Mouse (Mus musculus): Measurements from ENCODE around the gene Dbf4. TPM values are rescaled to one million over a fixed set of nuclear protein-coding genes. Genes with fewer than 3 reads are reported as not detected.

Dbf4 gene
- total and polyA plus RNA-seq, 2 experiments = 1.7 to 1.8 TPM

- Histone ChIP-seq H3K4me3 (ENCODE audit: insufficient read depth, low read depth, low read length) (no peak overlapping the region), H3K36me3 (ENCODE audit: control insufficient read depth, insufficient read depth, low read length) (no peaks in the 10 kb centered on the region), H3K9ac (ENCODE audit: low read depth, low read length) (no peak overlapping the region), H3K27me3 (ENCODE audit: control insufficient read depth, insufficient read depth, low read length) (peaks cover 3% of the 10 kb centered on the region; the same call in 1 of the 2 replicates), H3K27ac (replicated peaks; ENCODE audit: insufficient read depth, low read depth, low read length) (no peak overlapping the region), H3K79me2 (ENCODE audit: control insufficient read depth, insufficient read depth, low read length) (no peaks in the 10 kb centered on the region), H3K4me1 (ENCODE audit: control insufficient read depth, insufficient read depth, low read length) (no peaks in the 10 kb centered on the region)
- no peak for DNase-seq (ENCODE audit: extremely low read depth, low read depth, low spot score)
- TF ChIP-seq POLR2A (IDR thresholded peaks at IDR 0.05; ENCODE audit: extremely low read depth, insufficient read depth, low read length) (no peak), CTCF (IDR thresholded peaks at IDR 0.05; ENCODE audit: low read depth, low read length) (no peak)
- 74% methylated on average over 4 of the region's 4 CpGs for WGBS
Observed at GRCm38 (mm10) chr5:8373415-8373814, 49.1 kb downstream of the Dbf4 start.

GRCm38 (mm10) chr5:8368781-8369180 is 53.7 kb downstream of the Dbf4 start:
- DNase-seq (ENCODE audit: extremely low read depth, low read depth, low spot score) = no peak
- no peaks in the 10 kb centered on the region for H3K79me2 ChIP-seq (ENCODE audit: control insufficient read depth, insufficient read depth, low read length)
- H3K4me3 ChIP-seq (ENCODE audit: insufficient read depth, low read depth, low read length) = no peak overlapping the region
- TF ChIP-seq CTCF (IDR thresholded peaks at IDR 0.05; ENCODE audit: low read depth, low read length) (no peak), POLR2A (IDR thresholded peaks at IDR 0.05; ENCODE audit: extremely low read depth, insufficient read depth, low read length) (no peak)
- no peak overlapping the region for H3K27ac ChIP-seq (replicated peaks; ENCODE audit: insufficient read depth, low read depth, low read length)
- peaks cover 11% of the 10 kb centered on the region for H3K27me3 ChIP-seq (ENCODE audit: control insufficient read depth, insufficient read depth, low read length)
- H3K4me1 ChIP-seq (ENCODE audit: control insufficient read depth, insufficient read depth, low read length) = no peaks in the 10 kb centered on the region
- WGBS = 65% methylated on average over 5 of the region's 5 CpGs
- H3K36me3 ChIP-seq (ENCODE audit: control insufficient read depth, insufficient read depth, low read length) = no peaks in the 10 kb centered on the region
- H3K9ac ChIP-seq (ENCODE audit: low read depth, low read length) = no peak overlapping the region

DNA sequence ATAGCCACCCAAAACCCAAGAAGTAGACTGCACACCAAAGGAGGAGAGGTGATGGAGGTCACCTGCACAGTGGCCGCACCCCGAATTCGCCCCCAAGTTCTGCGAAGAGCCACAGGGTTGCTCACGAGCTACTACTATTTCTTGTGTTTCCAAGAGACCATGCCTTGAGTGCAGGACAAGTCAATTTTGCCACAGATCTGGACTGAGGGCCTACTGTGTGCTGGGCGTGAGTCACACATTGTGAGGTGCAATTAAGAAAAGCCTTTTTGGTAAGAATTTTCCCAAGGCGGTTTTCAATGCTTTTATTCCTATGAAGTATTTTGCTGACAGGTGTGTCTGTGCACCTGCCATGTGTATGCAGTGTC is 54.2 kb downstream of the Dbf4 start:
- Histone ChIP-seq H3K9ac (ENCODE audit: low read depth, low read length) (no peak overlapping the region), H3K79me2 (ENCODE audit: control insufficient read depth, insufficient read depth, low read length) (no peaks in the 10 kb centered on the region), H3K27me3 (ENCODE audit: control insufficient read depth, insufficient read depth, low read length) (peaks cover 11% of the 10 kb centered on the region), H3K27ac (replicated peaks; ENCODE audit: insufficient read depth, low read depth, low read length) (no peak overlapping the region), H3K4me3 (ENCODE audit: insufficient read depth, low read depth, low read length) (no peak overlapping the region), H3K36me3 (ENCODE audit: control insufficient read depth, insufficient read depth, low read length) (no peaks in the 10 kb centered on the region), H3K4me1 (ENCODE audit: control insufficient read depth, insufficient read depth, low read length) (no peaks in the 10 kb centered on the region)
- no peak for TF ChIP-seq CTCF (IDR thresholded peaks at IDR 0.05; ENCODE audit: low read depth, low read length)
- no peak for TF ChIP-seq POLR2A (IDR thresholded peaks at IDR 0.05; ENCODE audit: extremely low read depth, insufficient read depth, low read length)
- WGBS = 46% methylated on average over 7 of the region's 7 CpGs
- DNase-seq (ENCODE audit: extremely low read depth, low read depth, low spot score) = no peak

GRCm38 (mm10) chr5:8367614-8368327 is 54.7 kb downstream of the Dbf4 start, which contains the start of gene Adam22:
Gene Adam22 (minus strand): TSS chr5:8368160.
- peak within 1 kb of the TSS; percentile 64; the same call in 1 of the 2 replicates for H3K4me3 ChIP-seq (ENCODE audit: insufficient read depth, low read depth, low read length)
- peak within 1 kb of the TSS; percentile 51; the same call in 1 of the 2 replicates for H3K9ac ChIP-seq (ENCODE audit: low read depth, low read length)
- no peaks in the 10 kb centered on the region for H3K36me3 ChIP-seq (ENCODE audit: control insufficient read depth, insufficient read depth, low read length)
- H3K4me1 ChIP-seq (ENCODE audit: control insufficient read depth, insufficient read depth, low read length) = no peaks in the 10 kb centered on the region
- no peaks in the 10 kb centered on the region for H3K79me2 ChIP-seq (ENCODE audit: control insufficient read depth, insufficient read depth, low read length)
- TF ChIP-seq POLR2A (IDR thresholded peaks at IDR 0.05; ENCODE audit: extremely low read depth, insufficient read depth, low read length) = no peak
- TF ChIP-seq CTCF (IDR thresholded peaks at IDR 0.05; ENCODE audit: low read depth, low read length) = no peak
- 2% methylated on average over 55 of the region's 55 CpGs for WGBS
- H3K27ac ChIP-seq (replicated peaks; ENCODE audit: insufficient read depth, low read depth, low read length) = no peak within 1 kb of the TSS
- H3K27me3 ChIP-seq (ENCODE audit: control insufficient read depth, insufficient read depth, low read length) = peaks cover 11% of the 10 kb centered on the region
- no peak for DNase-seq (ENCODE audit: extremely low read depth, low read depth, low spot score)

GRCm38 (mm10) chr5:8366771-8367613 is 55.5 kb downstream of the Dbf4 start:
- H3K79me2 ChIP-seq (ENCODE audit: control insufficient read depth, insufficient read depth, low read length) = no peaks in the 10 kb centered on the region
- WGBS = 12% methylated on average over 24 of the region's 25 CpGs

More at GRCm38 (mm10) chr5:8366771-8367613, 55.5 kb downstream of the Dbf4 start:
- H3K9ac ChIP-seq (ENCODE audit: low read depth, low read length) = no peak overlapping the region
- TF ChIP-seq POLR2A (IDR thresholded peaks at IDR 0.05; ENCODE audit: extremely low read depth, insufficient read depth, low read length) (no peak), CTCF (IDR thresholded peaks at IDR 0.05; ENCODE audit: low read depth, low read length) (no peak)
- peaks cover 11% of the 10 kb centered on the region for H3K27me3 ChIP-seq (ENCODE audit: control insufficient read depth, insufficient read depth, low read length)
- H3K27ac ChIP-seq (replicated peaks; ENCODE audit: insufficient read depth, low read depth, low read length) = no peak overlapping the region
- H3K36me3 ChIP-seq (ENCODE audit: control insufficient read depth, insufficient read depth, low read length) = no peaks in the 10 kb centered on the region
- DNase-seq (ENCODE audit: extremely low read depth, low read depth, low spot score) = no peak
- no peaks in the 10 kb centered on the region for H3K4me1 ChIP-seq (ENCODE audit: control insufficient read depth, insufficient read depth, low read length)
- H3K4me3 ChIP-seq (ENCODE audit: insufficient read depth, low read depth, low read length) = no peak overlapping the region
